Mouse (Mus musculus): ENCODE results near the gene Sdha.

Sdha gene

DNA sequence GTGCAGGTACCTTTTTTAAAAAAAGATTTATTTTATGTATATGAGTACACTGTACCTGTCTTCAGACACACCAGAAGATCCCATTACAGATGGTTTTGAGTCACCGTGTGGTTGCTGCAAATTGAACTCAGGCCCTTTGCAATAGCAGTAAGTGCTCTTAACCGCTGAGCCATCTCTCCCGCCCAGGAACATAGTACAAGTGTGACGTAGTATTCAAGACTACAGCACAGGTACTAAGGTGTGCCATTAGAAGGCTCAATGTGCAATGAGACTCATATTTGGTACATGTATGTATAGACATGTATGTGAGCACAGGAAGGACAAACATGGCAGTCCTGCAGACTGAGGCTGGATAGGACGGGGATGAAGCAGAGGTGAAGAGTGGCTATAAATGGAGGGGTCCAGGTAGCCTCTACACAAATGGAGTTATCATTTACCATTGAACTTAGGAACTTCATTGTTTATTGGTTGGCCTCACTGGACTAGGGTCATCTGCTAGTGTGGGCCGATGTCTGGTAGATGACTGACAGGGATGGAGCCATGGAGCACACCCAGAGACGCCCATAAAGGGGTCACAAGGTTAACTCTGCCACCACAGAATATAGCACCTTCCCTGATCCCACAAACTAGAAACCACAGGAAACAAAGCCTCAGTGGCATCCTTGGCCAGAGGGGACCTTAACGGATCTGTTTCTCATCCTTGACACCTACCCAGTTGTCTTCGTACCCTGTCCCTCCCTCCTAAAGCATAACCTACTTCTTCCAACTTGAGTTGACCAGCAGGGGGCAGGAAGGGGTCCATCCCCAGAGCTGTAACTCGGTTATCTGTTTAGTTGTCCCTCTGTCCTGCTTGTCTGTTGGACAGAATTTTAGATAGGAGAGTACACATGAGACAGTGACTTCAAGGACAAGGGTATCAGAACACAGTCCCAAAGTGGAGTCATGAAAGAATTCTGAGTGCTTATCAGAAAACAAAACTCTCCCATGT, 47.7 kb downstream of the Sdha start:
- DNase-seq = no peak

DNA sequence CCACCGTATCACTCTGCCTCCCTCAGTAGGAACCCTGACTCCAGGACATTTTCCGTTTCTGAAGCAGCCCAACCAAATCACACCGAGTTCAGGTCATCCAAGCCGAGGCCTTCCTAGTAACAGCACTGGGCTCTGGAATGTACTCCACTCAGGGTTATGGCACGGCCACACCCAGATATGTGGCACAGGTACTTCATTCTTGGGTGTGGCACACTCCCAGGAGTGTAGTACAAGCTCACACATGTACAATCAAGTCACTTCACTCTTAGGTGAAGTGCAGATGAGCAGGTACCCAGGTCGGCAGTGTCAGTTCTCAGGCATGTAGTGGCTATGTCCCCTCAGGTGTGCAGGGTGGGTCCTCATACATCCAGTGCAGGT, 48.5 kb downstream of the Sdha start:
- no peak for DNase-seq

DNA sequence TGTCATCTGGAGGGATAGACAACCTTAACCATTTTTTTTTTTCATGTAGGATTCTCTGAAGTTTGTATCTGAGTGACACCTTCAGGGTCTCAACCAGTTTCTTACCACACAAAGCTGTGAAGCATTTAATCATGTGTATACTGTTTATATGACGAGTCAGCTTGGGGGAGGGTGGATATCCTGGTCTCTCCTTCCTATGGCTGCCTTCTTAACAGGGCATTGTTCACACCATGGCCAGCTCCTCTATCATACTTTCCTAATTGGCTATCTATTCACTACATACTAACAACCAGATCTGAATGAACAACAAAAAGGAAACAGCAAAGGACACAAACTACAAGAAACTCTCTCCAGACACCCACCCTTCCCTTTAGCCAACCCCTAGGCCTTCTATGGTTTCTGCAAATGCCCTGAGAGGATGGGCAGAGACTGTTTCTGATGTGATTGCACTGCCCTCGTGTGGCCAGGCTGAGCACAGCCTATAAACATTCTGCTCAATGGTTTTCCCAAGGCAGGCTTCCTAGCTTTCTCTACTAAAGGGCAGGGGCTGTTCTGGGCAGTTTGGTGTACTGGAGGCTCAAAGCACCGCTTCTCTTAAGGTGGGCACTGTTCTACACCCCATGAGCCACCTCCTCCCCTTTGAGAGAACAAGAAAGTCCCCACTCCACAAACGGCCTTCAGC, 49.0 kb downstream of the Sdha start:
- peak; percentile 62 for DNase-seq

DNA sequence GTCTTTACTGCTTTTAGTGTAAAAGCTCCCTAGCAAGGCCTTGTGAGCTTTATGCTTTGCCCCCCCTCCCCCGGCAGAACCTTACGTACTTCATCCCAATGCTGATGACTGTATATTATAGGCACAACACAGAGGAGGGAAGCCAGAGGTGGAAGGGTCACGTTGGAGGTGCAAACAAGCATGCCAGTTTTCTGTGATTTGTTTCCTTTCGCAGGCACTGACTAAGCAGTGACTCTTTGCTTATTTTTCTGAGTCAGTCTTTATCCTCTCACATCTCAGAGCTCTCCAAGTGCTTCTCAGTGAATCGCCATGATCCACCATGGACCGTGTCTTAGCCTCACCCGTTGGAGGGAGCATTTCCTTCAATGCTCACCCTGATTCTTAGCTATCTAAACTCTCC, 53.7 kb downstream of the Sdha start:
- DNase-seq = no peak

DNA sequence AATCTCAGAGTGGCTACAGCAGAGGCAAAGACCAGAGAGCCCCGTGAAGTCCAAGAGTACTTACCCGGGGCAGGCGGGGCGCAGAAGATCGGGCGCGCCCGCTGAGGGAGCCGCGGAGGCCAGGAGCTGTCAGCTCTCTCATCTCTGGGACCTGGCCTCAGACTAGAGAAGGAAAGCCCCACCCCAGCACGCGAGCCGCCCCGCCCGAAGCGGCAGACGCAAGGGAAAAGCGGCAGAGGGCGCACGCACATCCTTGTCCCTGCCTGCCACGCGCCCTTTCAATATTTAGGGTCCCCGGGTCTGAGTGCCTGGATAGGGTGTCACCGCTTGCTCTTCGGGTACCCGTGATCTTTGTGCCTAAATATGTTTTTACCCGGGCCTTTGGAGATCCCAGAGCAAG, 57.9 kb downstream of the Sdha start, which contains the start of gene Ahrr:
Ahrr (minus strand) TSS at position 165 of the 400 bp plus-strand sequence.
- DNase-seq = peak; percentile 77

DNA sequence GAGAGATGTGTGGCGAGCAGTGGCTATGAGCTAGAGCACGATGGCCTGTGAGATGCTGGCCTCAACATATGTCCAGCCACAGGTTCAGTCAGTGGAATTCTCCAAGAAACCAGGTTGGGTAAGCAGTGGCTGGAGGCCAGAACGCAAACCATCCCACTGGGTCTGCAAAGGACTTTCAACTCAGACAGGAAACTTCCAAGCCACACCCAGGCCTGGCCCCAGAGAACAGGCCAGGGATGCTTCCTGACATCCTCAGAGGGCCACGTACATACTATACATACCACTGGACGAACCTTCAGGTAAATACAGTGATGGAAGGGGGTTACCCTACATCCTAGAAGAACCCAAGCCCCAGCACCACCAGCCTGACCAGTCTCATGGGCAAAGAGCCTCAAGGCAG, 60.4 kb downstream of the Sdha start:
- DNase-seq = no peak

DNA sequence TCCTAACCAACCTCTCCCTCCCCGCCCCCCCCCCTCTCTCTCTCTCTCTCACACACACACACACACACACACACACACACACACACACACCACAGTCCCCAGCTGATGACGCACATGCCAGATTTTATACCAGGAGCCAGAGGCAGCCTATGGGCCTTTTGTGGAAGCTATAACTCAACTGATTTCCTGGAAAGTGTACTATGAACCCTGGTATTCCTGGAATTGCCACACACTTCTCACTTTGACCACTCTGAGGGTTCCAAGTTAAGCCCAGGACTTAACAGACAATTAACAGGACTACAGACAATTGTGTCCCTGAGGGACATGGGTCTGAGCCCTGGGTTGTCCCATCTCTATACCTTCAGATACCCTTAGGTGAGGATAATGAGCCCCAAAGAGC, 67.8 kb downstream of the Sdha start:
- no peak for DNase-seq

DNA sequence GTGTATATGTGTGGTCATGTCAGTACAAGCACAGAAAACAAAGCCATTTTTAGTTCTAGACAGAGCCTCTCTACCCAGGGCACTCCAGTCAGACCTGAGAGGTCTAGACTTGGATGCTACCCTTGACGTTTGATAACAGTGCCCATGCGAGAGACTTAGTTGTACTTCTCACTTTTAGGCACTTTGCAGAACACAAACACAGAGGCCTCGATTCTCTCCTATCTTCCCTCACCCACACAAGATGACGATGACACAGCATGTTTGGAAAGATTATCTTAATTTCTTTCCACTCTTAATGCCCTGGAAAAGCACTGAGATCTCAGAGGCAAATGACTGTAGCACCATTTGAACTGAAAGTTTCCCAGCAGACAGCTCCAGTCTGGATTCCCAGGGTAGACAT, 74.4 kb downstream of the Sdha start:
- DNase-seq = peak; percentile 5

Measured in liver (tissue).